Mouse (Mus musculus) heart, adult 2 months (tissue): ENCODE measurements around the gene Smarcd3. TPM values are rescaled to one million over a fixed set of nuclear protein-coding genes. Genes with fewer than 3 reads are reported as not detected.
A peak's percentile ranks its signal among the peaks of the same experiment; 100 is the strongest.

ENCODE experiments used
- DNase-seq, 2 experiments: peaks; one replicate each; pipeline ENCODE4 v3.0.0; 2021
- H3K27ac ChIP-seq: fragments of 200-600 bp; 2 replicates; pipeline ENCODE4 v1.8.1; 2022
- H3K27me3 ChIP-seq: fragments of 200-500 bp; 2 replicates; pipeline ENCODE4 v1.6.1; 2012; ENCODE audit warnings: mild to moderate bottlenecking, low read length, inconsistent platforms, mixed read lengths; ENCODE audit not compliant: control insufficient read depth, insufficient read depth
- H3K36me3 ChIP-seq: fragments of 200-500 bp; 2 replicates; pipeline ENCODE4 v1.6.1; 2012; ENCODE audit warnings: low read length, inconsistent platforms; ENCODE audit not compliant: control insufficient read depth, insufficient read depth
- H3K4me1 ChIP-seq: fragments of 200-500 bp; 2 replicates; pipeline ENCODE4 v1.6.1; 2011; ENCODE audit warnings: low read length; ENCODE audit not compliant: control insufficient read depth, insufficient read depth
- H3K4me3 ChIP-seq: fragments of 200-600 bp; 2 replicates; pipeline ENCODE4 v1.8.1; 2022
- H3K79me2 ChIP-seq: fragments of 200-500 bp; replicated peaks from 2 replicates; pipeline ENCODE4 v1.6.1; 2012; ENCODE audit warnings: mild to moderate bottlenecking, inconsistent platforms, low read length, moderate library complexity, mixed read lengths; ENCODE audit not compliant: control insufficient read depth, insufficient read depth
- H3K9ac ChIP-seq: fragments of 200-500 bp; 2 replicates; pipeline ENCODE4 v1.6.1; 2012; ENCODE audit warnings: low read depth, mild to moderate bottlenecking, control low read depth, inconsistent platforms, low read length, mixed read lengths
- CTCF ChIP-seq: fragments of 200-600 bp; IDR thresholded peaks from 2 replicates; pipeline ENCODE4 v1.8.1; 2022; ENCODE audit warnings: antibody characterized with exemption, mild to moderate bottlenecking, moderate library complexity
- EP300 ChIP-seq: fragments of 200-500 bp; IDR thresholded peaks from 2 replicates; pipeline ENCODE4 v1.6.1; 2011; ENCODE audit warnings: low read depth, low read length, control low read depth; ENCODE audit not compliant: insufficient read depth
- POLR2A ChIP-seq: fragments of 200-500 bp; IDR thresholded peaks from 2 replicates; pipeline ENCODE4 v1.6.1; 2011; ENCODE audit warnings: mild to moderate bottlenecking, low read depth, low read length, control low read depth; ENCODE audit not compliant: insufficient read depth
- WGBS: fragments of 180-500 bp; shearing (Covaris S2); methylation state at CpG from one replicate; pipeline ENCODE4 v1.1.7; 2018; 5-methylcytosine and 5-hydroxymethylcytosine counted together
- intact Hi-C: fragments of 180-260 bp; cut with DNase I; formaldehyde crosslinking; loops from one replicate; pipeline ENCODE4 v1.15.1; 2025
- polyA plus RNA-seq: library from polyadenylated mRNA; depleted of rRNA; stranded (reverse); fragments of >200 nt; gene quantifications from 2 replicates; pipeline ENCODE4 v1.2.3, GENCODE M21; 2012
- total RNA-seq, 2 experiments: library from RNA; stranded (reverse); gene quantifications; 2 replicates each; pipeline ENCODE4 v1.2.3; 2021

Smarcd3 gene
- total and polyA plus RNA-seq, 3 experiments: 58.7 to 61.8 (median 60.2) TPM

- peak; percentile 56; the same call in 1 of the 2 replicates for TF ChIP-seq EP300
- peak; percentile 100; the same call in 1 of the 2 replicates for TF ChIP-seq CTCF
- no peak for TF ChIP-seq POLR2A
- H3K27ac ChIP-seq: no peak overlapping the region
- no peaks in the 10 kb centered on the region for H3K4me1 ChIP-seq
- H3K36me3 ChIP-seq: no peaks in the 10 kb centered on the region
- H3K79me2 ChIP-seq: no peaks in the 10 kb centered on the region
- no peak overlapping the region for H3K4me3 ChIP-seq
- peak; percentile 81 to 91 for DNase-seq
- intact Hi-C loops: loop anchor here (1.0 to 5.0 kb wide), 4 partner anchors 55 to 165 kb away; no protein-coding TSS in a partner anchor
- 27% methylated on average over 25 of the region's 25 CpGs for WGBS
- no peak overlapping the region for H3K9ac ChIP-seq
- H3K27me3 ChIP-seq: no peaks in the 10 kb centered on the region
Measured at GRCm38 (mm10) chr5:24651768-24652752, 27.8 kb upstream of the Smarcd3 start.

GRCm38 (mm10) chr5:24651356-24651755, 27.1 kb upstream of the Smarcd3 start:
- Histone ChIP-seq H3K36me3 (no peaks in the 10 kb centered on the region), H3K27ac (no peak overlapping the region), H3K9ac (no peak overlapping the region), H3K27me3 (no peaks in the 10 kb centered on the region), H3K79me2 (no peaks in the 10 kb centered on the region), H3K4me1 (no peaks in the 10 kb centered on the region), H3K4me3 (no peak overlapping the region)
- 79% methylated on average over 6 of the region's 6 CpGs for WGBS
- no peak for DNase-seq
- intact Hi-C loops: loop anchor here (2.0 to 5.0 kb wide), 2 partner anchors 119 to 165 kb away; no protein-coding TSS in a partner anchor
- TF ChIP-seq CTCF (no peak), EP300 (no peak), POLR2A (no peak)

- Histone ChIP-seq H3K27ac (no peak overlapping the region), H3K36me3 (no peaks in the 10 kb centered on the region), H3K4me3 (no peak overlapping the region), H3K9ac (no peak overlapping the region), H3K4me1 (no peaks in the 10 kb centered on the region), H3K79me2 (no peaks in the 10 kb centered on the region), H3K27me3 (no peaks in the 10 kb centered on the region)
- no peak for DNase-seq
- intact Hi-C loops: loop anchor here (2.0 to 5.0 kb wide), 2 partner anchors 117 to 163 kb away; no protein-coding TSS in a partner anchor
- WGBS: 70% methylated on average over 7 of the region's 7 CpGs
- TF ChIP-seq CTCF (no peak), EP300 (no peak), POLR2A (no peak)
Measured at GRCm38 (mm10) chr5:24649701-24650100, 25.5 kb upstream of the Smarcd3 start.

GRCm38 (mm10) chr5:24649231-24649630, 25.0 kb upstream of the Smarcd3 start:
- no peak overlapping the region for H3K4me3 ChIP-seq
- TF ChIP-seq CTCF: no peak
- TF ChIP-seq EP300: no peak
- TF ChIP-seq POLR2A: no peak
- no peaks in the 10 kb centered on the region for H3K4me1 ChIP-seq
- WGBS: 63% methylated on average over 4 of the region's 4 CpGs
- H3K79me2 ChIP-seq: no peaks in the 10 kb centered on the region
- intact Hi-C loops: no loop called here
- no peaks in the 10 kb centered on the region for H3K36me3 ChIP-seq
- DNase-seq: no peak
- H3K27me3 ChIP-seq: no peaks in the 10 kb centered on the region
- H3K27ac ChIP-seq: no peak overlapping the region
- H3K9ac ChIP-seq: no peak overlapping the region

- TF ChIP-seq CTCF (no peak), EP300 (no peak), POLR2A (no peak)
- Histone ChIP-seq H3K79me2 (no peaks in the 10 kb centered on the region), H3K36me3 (no peaks in the 10 kb centered on the region), H3K27ac (no peak overlapping the region), H3K4me3 (no peak overlapping the region), H3K27me3 (no peaks in the 10 kb centered on the region), H3K9ac (no peak overlapping the region), H3K4me1 (no peaks in the 10 kb centered on the region)
- intact Hi-C loops: no loop called here
- no peak for DNase-seq
- 70% methylated on average over 1 of the region's 1 CpGs for WGBS
Measured at GRCm38 (mm10) chr5:24645454-24645853, 21.2 kb upstream of the Smarcd3 start.

GRCm38 (mm10) chr5:24639081-24639480, 14.9 kb upstream of the Smarcd3 start:
- Histone ChIP-seq H3K4me3 (no peak overlapping the region), H3K79me2 (no peaks in the 10 kb centered on the region), H3K27ac (no peak overlapping the region), H3K27me3 (no peaks in the 10 kb centered on the region), H3K4me1 (no peaks in the 10 kb centered on the region), H3K9ac (no peak overlapping the region), H3K36me3 (no peaks in the 10 kb centered on the region)
- TF ChIP-seq POLR2A (no peak), CTCF (no peak), EP300 (no peak)
- DNase-seq: no peak
- intact Hi-C loops: no loop called here
- 68% methylated on average over 6 of the region's 6 CpGs for WGBS
